Mouse (Mus musculus) CH12F3 (cell line): ENCODE results near the gene Tigit.

Experiments
- in situ Hi-C: fragments of 300-500 bp; cut with MboI; formaldehyde crosslinking; loops from 2 replicates; pipeline ENCODE4 v1.14.3; 2020; ENCODE audit warnings: low sequenced_read_pairs

Tigit gene

GRCm38 (mm10) chr16:43623315-43624000, 40.5 kb downstream of the Tigit start:
- in situ Hi-C loops = no loop called here

- in situ Hi-C loops = no loop called here
Observed at GRCm38 (mm10) chr16:43620359-43620758, 43.6 kb downstream of the Tigit start.

GRCm38 (mm10) chr16:43619277-43619676, 44.7 kb downstream of the Tigit start:
- in situ Hi-C loops = no loop called here

GRCm38 (mm10) chr16:43618286-43618685, 45.7 kb downstream of the Tigit start:
- in situ Hi-C loops = no loop called here

- in situ Hi-C loops = no loop called here
Observed at GRCm38 (mm10) chr16:43617346-43617745, 46.6 kb downstream of the Tigit start.

- in situ Hi-C loops = no loop called here
Observed at GRCm38 (mm10) chr16:43616348-43616747, 47.6 kb downstream of the Tigit start.

- in situ Hi-C loops = no loop called here
Observed at GRCm38 (mm10) chr16:43610375-43610774, 53.6 kb downstream of the Tigit start.

- in situ Hi-C loops = no loop called here
Observed at GRCm38 (mm10) chr16:43608066-43608465, 55.9 kb downstream of the Tigit start.

- in situ Hi-C loops = no loop called here
Observed at GRCm38 (mm10) chr16:43607086-43607485, 56.9 kb downstream of the Tigit start.

GRCm38 (mm10) chr16:43604399-43605013, 59.4 kb downstream of the Tigit start:
- in situ Hi-C loops = no loop called here

GRCm38 (mm10) chr16:43603591-43604141, 60.3 kb downstream of the Tigit start:
- in situ Hi-C loops = no loop called here

GRCm38 (mm10) chr16:43602573-43602972, 61.4 kb downstream of the Tigit start:
- in situ Hi-C loops = no loop called here

GRCm38 (mm10) chr16:43599707-43600106, 64.2 kb downstream of the Tigit start:
- in situ Hi-C loops = no loop called here
